Mouse (Mus musculus): ENCODE measurements around the gene Echs1. TPM values are rescaled to one million over a fixed set of nuclear protein-coding genes. Genes with fewer than 3 reads are reported as not detected.
A peak's percentile ranks its signal among the peaks of the same experiment; 100 is the strongest.

Echs1 gene
- polyA plus RNA-seq, 1 experiment from 2014 or later: 236 TPM

DNA sequence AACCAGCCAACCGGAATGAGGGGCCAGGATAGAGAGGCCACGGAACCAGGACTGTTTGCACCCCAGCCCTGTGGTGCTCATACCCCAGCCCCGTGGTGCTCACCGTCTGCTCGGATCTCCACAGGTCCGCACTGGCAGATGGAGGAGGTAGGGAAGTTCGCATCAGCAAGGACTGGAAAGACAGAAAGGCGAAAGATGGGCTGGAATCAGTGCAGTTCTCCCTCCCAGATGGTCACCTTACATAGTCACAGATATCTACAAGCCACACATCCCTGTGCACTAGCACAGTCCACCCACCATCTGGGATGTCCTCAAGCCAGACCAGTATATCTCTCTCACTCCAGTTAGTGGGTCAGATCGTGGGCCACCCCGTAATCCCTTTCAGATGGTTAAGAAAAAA is 14.8 kb downstream of the Echs1 start:
- TF ChIP-seq CTCF (IDR thresholded peaks at IDR 0.05; ENCODE audit: low read depth): no peak
- Histone ChIP-seq H3K4me1 (replicated peaks; ENCODE audit: insufficient read depth, low read length) (peaks cover 4% of the 10 kb centered on the region; the same call in 1 of the 2 replicates), H3K9me3 (replicated peaks; ENCODE audit: low read length) (no peaks in the 10 kb centered on the region), H3K9ac (ENCODE audit: low read depth, low read length) (peak overlapping the region; percentile 59; the same call in 1 of the 2 replicates), H3K4me2 (ENCODE audit: low read length) (peak overlapping the region; percentile 67), H3K27me3 (ENCODE audit: insufficient read depth, low read length) (no peaks in the 10 kb centered on the region), H3K27ac (peak overlapping the region; percentile 68; the same call in 1 of the 2 replicates), H3K4me3 (replicated peaks; ENCODE audit: low read depth, low read length) (peak overlapping the region; percentile 48), H3K36me3 (ENCODE audit: insufficient read depth, low read length) (0 out of 2 replicates have a peak, but pooled peaks cover 12% of the 10 kb centered on the region)
- WGBS: 77% methylated on average over 10 of the region's 10 CpGs
- DNase-seq (ENCODE audit: low spot score) (no peak), ATAC-seq (replicated peaks; ENCODE audit: low FRiP score, low read depth) (no peak)

GRCm38 (mm10) chr7:140098466-140098865 is 17.8 kb downstream of the Echs1 start:
- no peak for DNase-seq (ENCODE audit: low spot score)
- TF ChIP-seq CTCF (IDR thresholded peaks at IDR 0.05; ENCODE audit: low read depth): no peak
- H3K4me1 ChIP-seq (replicated peaks; ENCODE audit: insufficient read depth, low read length): peaks cover 4% of the 10 kb centered on the region; the same call in 1 of the 2 replicates
- no peaks in the 10 kb centered on the region for H3K27me3 ChIP-seq (ENCODE audit: insufficient read depth, low read length)
- ATAC-seq (replicated peaks; ENCODE audit: low FRiP score, low read depth): no peak
- no peaks in the 10 kb centered on the region for H3K9me3 ChIP-seq (replicated peaks; ENCODE audit: low read length)
- no peak overlapping the region for H3K27ac ChIP-seq
- H3K9ac ChIP-seq (ENCODE audit: low read depth, low read length): no peak overlapping the region
- WGBS: 88% methylated on average over 1 of the region's 1 CpGs
- H3K36me3 ChIP-seq (ENCODE audit: insufficient read depth, low read length): no peaks in the 10 kb centered on the region
- no peak overlapping the region for H3K4me3 ChIP-seq (replicated peaks; ENCODE audit: low read depth, low read length)
- H3K4me2 ChIP-seq (ENCODE audit: low read length): no peak overlapping the region

DNA sequence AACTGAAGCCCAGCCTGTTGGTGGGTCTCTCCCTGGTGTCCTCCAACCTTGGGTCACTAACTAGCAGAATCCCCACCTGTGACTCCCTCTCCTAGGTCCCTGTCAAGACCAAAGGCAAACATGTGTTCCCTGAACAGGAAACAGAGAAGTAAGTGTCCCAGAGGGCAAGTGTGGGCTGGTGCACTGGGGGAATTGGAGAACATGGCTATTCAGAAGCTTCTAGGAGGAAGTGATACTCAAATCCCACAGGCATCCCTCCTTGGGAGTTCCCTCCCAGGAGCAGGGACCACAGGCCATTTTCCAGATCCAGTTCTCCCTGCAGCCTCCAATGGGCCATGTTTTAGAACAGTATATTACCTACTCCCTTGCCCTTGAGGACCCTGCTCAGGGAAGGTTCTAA is 20.2 kb downstream of the Echs1 start:
- H3K9ac ChIP-seq (ENCODE audit: low read depth, low read length): no peak overlapping the region

DNA sequence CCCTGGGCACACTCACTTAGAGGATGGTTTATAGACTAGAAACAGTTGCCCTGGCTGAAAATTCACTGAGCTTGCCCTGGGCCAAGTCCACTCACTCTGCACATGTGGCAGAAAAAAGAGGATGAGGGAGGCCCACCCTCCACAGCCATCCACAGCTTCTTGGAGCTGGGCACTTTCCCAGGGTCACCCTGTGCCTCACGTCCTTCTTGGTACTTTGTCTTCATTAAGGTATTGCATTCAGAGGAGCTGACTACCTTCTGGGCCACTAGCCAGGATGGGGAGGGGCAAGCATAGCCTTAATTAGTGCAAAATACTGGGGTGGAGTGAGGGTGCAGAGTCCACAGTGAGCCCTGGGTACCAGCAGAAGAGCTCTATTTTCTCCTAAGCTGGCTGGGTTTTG is 20.7 kb downstream of the Echs1 start:
- no peak overlapping the region for H3K9ac ChIP-seq (ENCODE audit: low read depth, low read length)
- no peaks in the 10 kb centered on the region for H3K9me3 ChIP-seq (replicated peaks; ENCODE audit: low read length)
- no peaks in the 10 kb centered on the region for H3K36me3 ChIP-seq (ENCODE audit: insufficient read depth, low read length)
- H3K4me3 ChIP-seq (replicated peaks; ENCODE audit: low read depth, low read length): no peak overlapping the region
- no peaks in the 10 kb centered on the region for H3K27me3 ChIP-seq (ENCODE audit: insufficient read depth, low read length)
- no peak overlapping the region for H3K4me2 ChIP-seq (ENCODE audit: low read length)
- no peak for TF ChIP-seq CTCF (IDR thresholded peaks at IDR 0.05; ENCODE audit: low read depth)
- ATAC-seq (replicated peaks; ENCODE audit: low FRiP score, low read depth): peak; percentile 78
- DNase-seq (ENCODE audit: low spot score): no peak
- no peaks in the 10 kb centered on the region for H3K4me1 ChIP-seq (replicated peaks; ENCODE audit: insufficient read depth, low read length)
- WGBS: 35% methylated on average over 1 of the region's 1 CpGs
- peak overlapping the region; percentile 51; the same call in 1 of the 2 replicates for H3K27ac ChIP-seq

More for the DNA sequence above, 20.2 kb downstream of the Echs1 start:
- Histone ChIP-seq H3K36me3 (ENCODE audit: insufficient read depth, low read length) (no peaks in the 10 kb centered on the region), H3K4me2 (ENCODE audit: low read length) (no peak overlapping the region), H3K4me3 (replicated peaks; ENCODE audit: low read depth, low read length) (no peak overlapping the region), H3K4me1 (replicated peaks; ENCODE audit: insufficient read depth, low read length) (no peaks in the 10 kb centered on the region; the same call in 1 of the 2 replicates), H3K27me3 (ENCODE audit: insufficient read depth, low read length) (no peaks in the 10 kb centered on the region), H3K27ac (no peak overlapping the region), H3K9me3 (replicated peaks; ENCODE audit: low read length) (no peaks in the 10 kb centered on the region)
- no peak for TF ChIP-seq CTCF (IDR thresholded peaks at IDR 0.05; ENCODE audit: low read depth)
- DNase-seq (ENCODE audit: low spot score): no peak
- no peak for ATAC-seq (replicated peaks; ENCODE audit: low FRiP score, low read depth)

- TF ChIP-seq CTCF (IDR thresholded peaks at IDR 0.05; ENCODE audit: low read depth): no peak
- no peak overlapping the region for H3K4me3 ChIP-seq (replicated peaks; ENCODE audit: low read depth, low read length)
- no peak overlapping the region for H3K4me2 ChIP-seq (ENCODE audit: low read length)
- no peaks in the 10 kb centered on the region for H3K4me1 ChIP-seq (replicated peaks; ENCODE audit: insufficient read depth, low read length)
- WGBS: 35% methylated on average over 5 of the region's 5 CpGs
- H3K36me3 ChIP-seq (ENCODE audit: insufficient read depth, low read length): no peaks in the 10 kb centered on the region
- H3K9ac ChIP-seq (ENCODE audit: low read depth, low read length): no peak overlapping the region
- peak; percentile 67; the same call in 1 of the 2 replicates for ATAC-seq (replicated peaks; ENCODE audit: low FRiP score, low read depth)
- peak overlapping the region; percentile 51; the same call in 1 of the 2 replicates for H3K27ac ChIP-seq
- no peaks in the 10 kb centered on the region for H3K27me3 ChIP-seq (ENCODE audit: insufficient read depth, low read length)
- DNase-seq (ENCODE audit: low spot score): peak; percentile 7
- no peaks in the 10 kb centered on the region for H3K9me3 ChIP-seq (replicated peaks; ENCODE audit: low read length)
Observed at GRCm38 (mm10) chr7:140094954-140095353, 21.3 kb downstream of the Echs1 start.

DNA sequence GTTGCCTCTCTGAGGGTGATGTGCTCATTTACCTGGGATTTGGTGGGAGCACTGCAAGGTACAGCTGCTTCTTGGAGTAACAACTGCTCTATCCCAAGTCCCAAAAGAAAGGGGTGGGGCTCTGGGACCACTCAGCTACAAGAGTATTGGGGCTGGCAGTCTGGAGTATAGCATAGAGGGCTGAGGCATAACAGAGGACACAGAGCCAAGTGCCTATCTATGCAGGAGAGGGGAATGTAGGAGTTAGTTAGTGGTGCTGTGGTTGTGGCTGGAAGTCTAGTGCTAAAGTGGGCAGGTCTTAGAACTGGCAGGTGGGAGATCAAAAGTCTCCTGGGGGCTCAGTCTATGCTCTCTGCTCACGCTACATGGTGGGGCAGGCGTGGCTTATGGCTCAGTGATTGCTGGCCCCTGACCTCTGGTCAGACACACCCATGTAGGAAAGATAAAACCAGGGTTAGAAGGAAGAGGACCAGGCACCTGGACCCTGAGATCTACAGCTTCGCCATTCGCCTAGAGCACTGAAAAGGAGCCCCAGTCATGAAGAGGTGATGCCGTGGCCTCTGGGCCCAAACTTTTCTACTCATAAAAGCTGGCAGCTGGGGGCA is 23.2 kb downstream of the Echs1 start, which contains the start of gene Prap1:
TSS of gene Prap1 (plus strand) at position 472 of the 605 bp plus-strand sequence.
- ATAC-seq (replicated peaks; ENCODE audit: low FRiP score, low read depth): no peak
- 65% methylated on average over 5 of the region's 5 CpGs for WGBS
- no peak within 1 kb of the TSS for H3K27ac ChIP-seq

More for the DNA sequence above, 23.2 kb downstream of the Echs1 start, which contains the start of gene Prap1:
- Histone ChIP-seq H3K4me2 (ENCODE audit: low read length) (no peak within 1 kb of the TSS), H3K9me3 (replicated peaks; ENCODE audit: low read length) (no peaks in the 10 kb centered on the region), H3K4me3 (replicated peaks; ENCODE audit: low read depth, low read length) (no peak within 1 kb of the TSS), H3K36me3 (ENCODE audit: insufficient read depth, low read length) (no peaks in the 10 kb centered on the region), H3K4me1 (replicated peaks; ENCODE audit: insufficient read depth, low read length) (no peaks in the 10 kb centered on the region), H3K27me3 (ENCODE audit: insufficient read depth, low read length) (no peaks in the 10 kb centered on the region), H3K9ac (ENCODE audit: low read depth, low read length) (no peak within 1 kb of the TSS)
- TF ChIP-seq CTCF (IDR thresholded peaks at IDR 0.05; ENCODE audit: low read depth): no peak
- DNase-seq (ENCODE audit: low spot score): no peak

Measured in kidney, postnatal 0 days (tissue).